In genomic region chr17:28737973-28738372, GRCm38 (mm10) we compare ENCODE assay signal across 28 mouse cellular contexts. TPM values are rescaled to one million over a fixed set of nuclear protein-coding genes. Genes with fewer than 3 reads are reported as not detected.
DNase-seq lines count a peak whose midpoint lies in the region; ATAC-seq and TF ChIP-seq lines count a peak whose summit lies in the region.
"Had no signal": no experiment of that assay in that cellular context is flagged by ENCODE, and none has a peak within 500 bp of the region (broad histone marks: within the 10 kb centered on the region; RNA-seq: fewer than 3 reads in every experiment).

No protein-coding gene starts in this region.

- peaks cover 53% of the 10 kb centered on the region for H3K36me3 ChIP-seq in liver, adult 2 months (ENCODE audit: control insufficient read depth, insufficient read depth, low read length)
- peaks cover 27% of the 10 kb centered on the region for H3K36me3 ChIP-seq in liver, embryonic 11.5 days (ENCODE audit: control insufficient read depth, insufficient read depth, low read length)
- peaks cover 7% of the 10 kb centered on the region for H3K36me3 ChIP-seq in splenic B cell, adult 2 months (ENCODE audit: control insufficient read depth, insufficient read depth, low read length, poor library complexity, severe bottlenecking)

- H3K4me1 ChIP-seq in liver, adult 2 months (ENCODE audit: control insufficient read depth, insufficient read depth, low read length), result no peaks in the 10 kb centered on the region; the same call in 1 of the 2 replicates
- H3K4me1 ChIP-seq in liver, embryonic 11.5 days (replicated peaks; ENCODE audit: control insufficient read depth, insufficient read depth, low read length), result peaks cover 3% of the 10 kb centered on the region; the same call in 1 of the 2 replicates
- H3K4me1 ChIP-seq: forebrain, embryonic 10.5 days; forebrain, embryonic 13.5 days; hindbrain, embryonic 12.5 days; hindbrain, embryonic 15.5 days had no signal

- no peak overlapping the region for H3K27ac ChIP-seq in liver, adult 2 months (replicated peaks; ENCODE audit: insufficient read depth, low read depth, low read length)
- no peak overlapping the region for H3K27ac ChIP-seq in liver, embryonic 11.5 days (ENCODE audit: low read depth, low read length)
- H3K27ac ChIP-seq in layer of hippocampus, adult 2 months, result no peak overlapping the region
- H3K27ac ChIP-seq: forebrain, embryonic 10.5 days; forebrain, embryonic 13.5 days; heart, adult 2 months; heart, embryonic 10.5 days; heart, embryonic 13.5 days; hindbrain, embryonic 12.5 days; hindbrain, embryonic 15.5 days had no signal

- H3K4me2 ChIP-seq in liver, embryonic 11.5 days, result no peak overlapping the region
- H3K4me2 ChIP-seq: forebrain, embryonic 13.5 days; heart, embryonic 13.5 days; hindbrain, embryonic 12.5 days; hindbrain, embryonic 15.5 days had no signal

- ATAC-seq in liver, embryonic 11.5 days (replicated peaks; ENCODE audit: low FRiP score), result no peak
- peak; percentile 49 for ATAC-seq in megakaryocyte, adult 5-6 weeks (ENCODE audit: poor library complexity, severe bottlenecking)
- ATAC-seq: forebrain, embryonic 13.5 days; forebrain, embryonic 16.5 days; Patski had no signal

- TF ChIP-seq CTCF in liver, adult 2 months (IDR thresholded peaks at IDR 0.05; ENCODE audit: low read depth, low read length), result no peak
- no peak for TF ChIP-seq CTCF in layer of hippocampus, adult 2 months (conservative IDR thresholded peaks at IDR 0.05)

- no peak overlapping the region for H3K9ac ChIP-seq in liver, adult 2 months (ENCODE audit: low read depth, low read length)
- no peak overlapping the region for H3K9ac ChIP-seq in liver, embryonic 11.5 days (ENCODE audit: low read depth, low read length)
- H3K9ac ChIP-seq: forebrain, embryonic 13.5 days; heart, embryonic 13.5 days; hindbrain, embryonic 12.5 days; hindbrain, embryonic 15.5 days had no signal

- H3K27me3 ChIP-seq in liver, adult 2 months (ENCODE audit: control insufficient read depth, insufficient read depth, low read length), result no peaks in the 10 kb centered on the region
- no peaks in the 10 kb centered on the region for H3K27me3 ChIP-seq in liver, embryonic 11.5 days (replicated peaks; ENCODE audit: control insufficient read depth, insufficient read depth, low read length)
- H3K27me3 ChIP-seq in splenic B cell, adult 2 months (ENCODE audit: control insufficient read depth, insufficient read depth, low read length, poor library complexity, severe bottlenecking), result no peaks in the 10 kb centered on the region
- H3K27me3 ChIP-seq: CH12.LX; forebrain, embryonic 13.5 days; heart, embryonic 13.5 days; hindbrain, embryonic 12.5 days; hindbrain, embryonic 15.5 days; Patski had no signal

- H3K9me3 ChIP-seq in liver, embryonic 11.5 days (ENCODE audit: control insufficient read depth, low read length), result no peaks in the 10 kb centered on the region
- H3K9me3 ChIP-seq: forebrain, embryonic 10.5 days; forebrain, embryonic 13.5 days; G1E; heart, embryonic 10.5 days; heart, embryonic 13.5 days; hindbrain, embryonic 12.5 days; hindbrain, embryonic 15.5 days had no signal

- H3K79me2 ChIP-seq in liver, adult 2 months (ENCODE audit: control insufficient read depth, insufficient read depth, low read length), result no peaks in the 10 kb centered on the region

- no peak overlapping the region for H3K4me3 ChIP-seq in liver, adult 2 months (ENCODE audit: insufficient read depth, low read depth, low read length)
- no peak overlapping the region for H3K4me3 ChIP-seq in liver, embryonic 11.5 days (ENCODE audit: low read depth, low read length)
- H3K4me3 ChIP-seq in layer of hippocampus, adult 2 months, result no peak overlapping the region
- H3K4me3 ChIP-seq: forebrain, embryonic 10.5 days; forebrain, embryonic 13.5 days; heart, adult 2 months; heart, embryonic 10.5 days; heart, embryonic 13.5 days; hindbrain, embryonic 12.5 days; hindbrain, embryonic 15.5 days had no signal

- DNase-seq in liver, adult 2 months (ENCODE audit: extremely low read depth, low read depth, low spot score), result peak; percentile 35
- no peak for DNase-seq in liver, embryonic 11.5 days (ENCODE audit: low spot score)
- peak; percentile 44 for DNase-seq in lung, postnatal 36 days
- no peak for DNase-seq in lung, postnatal 10 days
- peak; percentile 6 for DNase-seq in splenic B cell, adult 2 months (ENCODE audit: low read depth, low spot score)
- DNase-seq in thymus, postnatal 0 days (ENCODE audit: low spot score), result no peak
- DNase-seq in layer of hippocampus, adult 2 months (ENCODE audit: low spot score in 2 of 2), result no peak
- DNase-seq: adrenal gland, postnatal 10 days; adrenal gland, postnatal 36 days; B cell, adult 2 months; cerebellum, adult 11 months; cerebellum, adult 8-10 months; cerebellum, postnatal 14 days; gastrocnemius, postnatal 14 days; heart, adult 2 months; heart, postnatal 14 days had no signal

- no peak for TF ChIP-seq POLR2A in liver, adult 2 months (IDR thresholded peaks at IDR 0.05; ENCODE audit: extremely low read depth, insufficient read depth, low read length)

- WGBS in liver, adult 2 months, result 85% methylated on average over 4 of the region's 4 CpGs
- WGBS in liver, embryonic 11.5 days, result 76% methylated on average over 4 of the region's 4 CpGs

RNA-seq across cellular contexts. Expression of gene AC170998.1, which starts 12.1 kb away (rescaled TPM):
- 2.3 and 2.8 TPM in 2 replicates for total RNA-seq in liver, adult 2 months (2014; rRNA removed)
- polyA plus RNA-seq in liver, adult 2 months (2012; rRNA removed), result not detected in 2 replicates
- 0.84 and 3.6 TPM in 2 replicates for polyA plus RNA-seq in liver, embryonic 11.5 days (2014; fragmentation: Nextera tagmentation; extraction: Ambion mirVana)
- 5.9 and 8.8 TPM in 2 replicates for total RNA-seq in megakaryocyte, adult 5-6 weeks (2015)
- 1.4 and 3.7 TPM in 2 replicates for total RNA-seq in megakaryocyte, adult 5-6 weeks (2017)
- 0.87 and 2.1 TPM in 2 replicates for polyA plus RNA-seq in thymus, postnatal 0 days (2015; fragmentation: Nextera tagmentation; extraction: Ambion mirVana)
- 1 to 10 TPM; 2.7 to 5.5 TPM for total RNA-seq in layer of hippocampus, adult 2 months (2021)
- polyA plus RNA-seq: G1E had no signal

RNA-seq across cellular contexts. Expression of gene Mapk13, which starts 31.1 kb away (rescaled TPM):
- 0.20 and 0.65 TPM in 2 replicates for total RNA-seq in liver, adult 2 months (2014; rRNA removed)
- polyA plus RNA-seq in liver, adult 2 months (2012; rRNA removed), result 0.15 and 0.22 TPM in 2 replicates
- polyA plus RNA-seq in liver, embryonic 11.5 days (2014; fragmentation: Nextera tagmentation; extraction: Ambion mirVana), result 5.0 and 5.5 TPM in 2 replicates
- total RNA-seq in megakaryocyte, adult 5-6 weeks (2015), result 12.2 and 17.0 TPM in 2 replicates
- total RNA-seq in megakaryocyte, adult 5-6 weeks (2017), result 21.3 and 32.8 TPM in 2 replicates
- polyA plus RNA-seq in thymus, postnatal 0 days (2015; fragmentation: Nextera tagmentation; extraction: Ambion mirVana), result 6.7 and 6.9 TPM in 2 replicates
- under 1 TPM; 0.59 to 0.66 TPM for total RNA-seq in layer of hippocampus, adult 2 months (2021)
- total RNA-seq: CH12.LX had no signal
- polyA plus RNA-seq: G1E had no signal

RNA-seq across cellular contexts. Expression of gene Mapk14, which starts 46.8 kb away (rescaled TPM):
- total RNA-seq in liver, adult 2 months (2014; rRNA removed), result 37.7 and 50.8 TPM in 2 replicates
- polyA plus RNA-seq in liver, adult 2 months (2012; rRNA removed), result 51.6 and 55.3 TPM in 2 replicates
- polyA plus RNA-seq in liver, embryonic 11.5 days (2014; fragmentation: Nextera tagmentation; extraction: Ambion mirVana), result 58.5 and 64.6 TPM in 2 replicates
- 163 and 164 TPM in 2 replicates for total RNA-seq in megakaryocyte, adult 5-6 weeks (2015)
- total RNA-seq in megakaryocyte, adult 5-6 weeks (2017), result 143 and 160 TPM in 2 replicates
- polyA plus RNA-seq in thymus, postnatal 0 days (2015; fragmentation: Nextera tagmentation; extraction: Ambion mirVana), result 42.2 and 45.7 TPM in 2 replicates
- 10 to 100 TPM; 70.6 to 82.7 TPM for total RNA-seq in layer of hippocampus, adult 2 months (2021)

RNA-seq across cellular contexts. Expression of gene Slc26a8, which starts 47.9 kb away (rescaled TPM):
- total RNA-seq in liver, adult 2 months (2014; rRNA removed), result not detected in 2 replicates
- 0.04 and 0.11 TPM in 2 replicates for polyA plus RNA-seq in liver, adult 2 months (2012; rRNA removed)
- polyA plus RNA-seq in liver, embryonic 11.5 days (2014; fragmentation: Nextera tagmentation; extraction: Ambion mirVana), result 0.34 and 0.75 TPM in 2 replicates
- total RNA-seq in megakaryocyte, adult 5-6 weeks (2015), result 0.52 and 0.58 TPM in 2 replicates
- total RNA-seq in megakaryocyte, adult 5-6 weeks (2017), result 0.33 TPM in 1 of 2 replicates, not detected in the other
- 0.42 and 0.79 TPM in 2 replicates for polyA plus RNA-seq in thymus, postnatal 0 days (2015; fragmentation: Nextera tagmentation; extraction: Ambion mirVana)
- 1 to 10 TPM; 6.3 to 6.9 TPM for total RNA-seq in layer of hippocampus, adult 2 months (2021)
- total RNA-seq: CH12.LX; hematopoietic stem cell, adult 5-6 weeks had no signal

Comparison
In these comparisons a context has a peak if more than half of its experiments do, and no peak if none do; other contexts are left out.
1. DNase-seq: peak in liver, adult 2 months (single experiment), lung, postnatal 36 days (single experiment) and splenic B cell, adult 2 months (single experiment); none in liver, embryonic 11.5 days (single experiment), lung, postnatal 10 days (single experiment), thymus, postnatal 0 days (single experiment) and layer of hippocampus, adult 2 months (0 of 2).